Mouse (Mus musculus) T-cell, adult 2 months (primary cell): ENCODE measurements at regions not wholly inside any gene's neighbourhood (a gene's known extent, or its start where the extent isn't known, plus 50 kb on each side); places are given as distances from the start of the nearest gene placed in this dataset.

Experiments
- DNase-seq: peaks from one replicate; pipeline ENCODE4 v3.0.0; 2022; ENCODE audit warnings: low spot score

DNA sequence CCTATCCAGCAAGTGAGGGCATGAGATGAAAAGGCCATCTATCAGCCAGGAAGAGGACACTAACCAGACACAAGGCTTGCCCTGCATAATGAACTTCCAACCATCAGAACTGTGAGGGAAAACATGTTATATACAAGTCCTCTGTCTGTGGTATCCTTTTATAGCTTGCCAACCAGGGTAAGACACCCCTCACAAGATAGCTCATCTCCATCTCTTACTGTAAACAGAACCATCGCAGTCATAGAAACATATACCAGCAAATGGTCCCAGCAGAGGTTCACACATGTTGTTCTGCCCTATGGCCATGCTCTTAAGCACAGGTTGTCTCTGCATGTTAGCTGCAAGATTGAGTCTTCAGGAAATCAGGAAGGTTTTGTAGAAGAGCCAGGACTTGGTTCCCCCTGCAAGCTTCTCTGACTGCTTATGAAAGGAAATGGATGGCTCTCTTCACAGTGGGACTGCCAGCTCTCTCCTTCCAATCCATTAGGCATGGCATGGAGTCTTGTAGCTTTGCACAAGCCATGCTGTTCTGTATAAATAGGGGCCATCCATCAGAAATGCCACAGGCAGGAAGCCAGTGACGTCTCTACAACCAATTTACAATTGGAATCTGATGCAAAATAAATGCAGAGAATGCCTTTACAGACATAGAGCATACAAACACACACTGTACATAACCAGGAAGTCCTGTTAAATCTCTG lies 1514.0 kb upstream of the Lrrc6 start:
- DNase-seq = no peak

DNA sequence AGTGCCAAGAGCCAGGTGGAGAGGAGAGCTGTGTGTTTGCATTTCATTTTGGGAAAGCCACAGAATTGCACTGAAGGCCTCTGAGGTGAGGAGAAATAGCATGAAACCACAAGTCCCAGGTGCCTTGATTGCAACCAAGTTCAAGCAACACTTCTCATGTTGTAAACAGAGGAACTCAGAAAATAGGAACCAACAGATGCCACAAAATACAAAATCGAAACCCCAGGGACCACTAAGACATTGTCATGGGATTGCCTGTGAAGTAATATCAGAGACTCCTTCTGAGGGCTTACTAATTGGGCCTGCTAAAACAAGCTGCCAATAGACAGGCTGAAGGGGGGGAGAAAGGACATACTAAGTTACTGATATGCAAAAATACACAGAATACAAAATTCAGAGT lies 1510.5 kb upstream of the Lrrc6 start:
- no peak for DNase-seq

DNA sequence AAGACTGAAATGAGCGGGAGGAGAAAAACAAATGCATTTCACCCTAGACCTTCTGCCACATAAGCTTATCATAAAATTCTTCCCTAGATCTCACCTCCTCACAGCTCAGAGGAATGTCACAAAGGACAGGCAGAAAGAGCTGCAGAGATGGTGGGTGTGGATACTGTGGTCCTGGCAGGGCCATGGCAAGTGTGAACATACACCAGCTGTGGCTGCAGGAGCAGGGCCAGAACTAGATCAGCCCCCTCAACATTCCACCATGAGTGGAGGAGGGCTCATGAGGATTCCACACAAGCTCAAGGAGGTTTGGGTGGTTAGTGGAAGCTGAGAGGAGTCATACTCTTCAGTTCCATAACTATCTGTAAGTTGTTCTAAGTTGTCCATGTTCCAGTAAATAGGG lies 1509.5 kb upstream of the Lrrc6 start:
- DNase-seq = no peak

GRCm38 (mm10) chr15:68004798-68005197 lies 1504.1 kb upstream of the Lrrc6 start:
- no peak for DNase-seq

DNA sequence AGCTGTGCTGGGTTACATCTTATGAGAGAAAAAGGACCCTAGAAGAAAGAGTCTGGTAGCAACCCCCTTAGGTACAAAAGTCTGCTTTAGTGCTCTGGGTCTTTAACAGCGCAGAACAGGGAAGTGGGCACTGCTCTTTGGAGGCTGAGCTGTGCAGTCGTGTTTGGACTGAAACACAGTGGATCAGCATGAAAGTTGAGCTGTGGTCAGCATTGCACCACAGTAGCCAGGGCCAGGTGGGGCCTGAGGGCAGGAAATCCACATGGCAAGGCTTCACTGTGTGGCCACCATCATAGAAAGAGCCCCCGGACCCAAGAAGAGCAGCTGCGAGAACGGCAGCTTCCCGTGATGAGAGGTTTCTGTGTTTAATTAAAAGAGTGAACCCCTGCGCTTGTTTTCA lies 1495.8 kb upstream of the Lrrc6 start:
- DNase-seq = no peak

GRCm38 (mm10) chr15:67989428-67990272 lies 1488.9 kb upstream of the Lrrc6 start:
- DNase-seq = no peak

GRCm38 (mm10) chr15:67987941-67988340 lies 1487.2 kb upstream of the Lrrc6 start:
- DNase-seq = no peak

- no peak for DNase-seq
Measured at GRCm38 (mm10) chr15:67983253-67983652, 1482.5 kb upstream of the Lrrc6 start.

- DNase-seq = no peak
Measured at GRCm38 (mm10) chr15:67981876-67982275, 1481.2 kb upstream of the Lrrc6 start.

- no peak for DNase-seq
Measured at GRCm38 (mm10) chr15:67979451-67979850, 1478.7 kb upstream of the Lrrc6 start.

- no peak for DNase-seq
Measured at GRCm38 (mm10) chr15:67977210-67977609, 1476.5 kb upstream of the Lrrc6 start.

DNA sequence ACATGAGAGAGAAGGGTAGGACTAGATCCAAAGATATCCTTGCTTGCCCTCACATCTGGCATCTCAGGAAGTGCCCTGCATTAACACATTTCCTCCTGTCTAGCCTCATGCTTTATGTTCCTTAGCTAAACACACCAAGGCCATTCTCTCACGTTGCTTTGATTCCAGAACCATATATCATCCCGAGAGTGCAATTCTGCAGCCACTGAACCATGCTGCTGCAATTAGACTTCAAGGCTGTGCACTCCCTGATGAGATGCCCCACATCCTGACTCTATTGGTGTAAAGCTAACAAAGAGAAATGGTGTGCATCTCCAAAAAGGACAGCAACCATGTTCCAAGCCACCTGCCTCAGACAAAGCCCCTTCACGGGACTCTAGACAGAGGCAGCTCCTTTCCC lies 1471.3 kb upstream of the Lrrc6 start:
- no peak for DNase-seq

- no peak for DNase-seq
Measured at GRCm38 (mm10) chr15:67954216-67954615, 1453.5 kb upstream of the Lrrc6 start.

DNA sequence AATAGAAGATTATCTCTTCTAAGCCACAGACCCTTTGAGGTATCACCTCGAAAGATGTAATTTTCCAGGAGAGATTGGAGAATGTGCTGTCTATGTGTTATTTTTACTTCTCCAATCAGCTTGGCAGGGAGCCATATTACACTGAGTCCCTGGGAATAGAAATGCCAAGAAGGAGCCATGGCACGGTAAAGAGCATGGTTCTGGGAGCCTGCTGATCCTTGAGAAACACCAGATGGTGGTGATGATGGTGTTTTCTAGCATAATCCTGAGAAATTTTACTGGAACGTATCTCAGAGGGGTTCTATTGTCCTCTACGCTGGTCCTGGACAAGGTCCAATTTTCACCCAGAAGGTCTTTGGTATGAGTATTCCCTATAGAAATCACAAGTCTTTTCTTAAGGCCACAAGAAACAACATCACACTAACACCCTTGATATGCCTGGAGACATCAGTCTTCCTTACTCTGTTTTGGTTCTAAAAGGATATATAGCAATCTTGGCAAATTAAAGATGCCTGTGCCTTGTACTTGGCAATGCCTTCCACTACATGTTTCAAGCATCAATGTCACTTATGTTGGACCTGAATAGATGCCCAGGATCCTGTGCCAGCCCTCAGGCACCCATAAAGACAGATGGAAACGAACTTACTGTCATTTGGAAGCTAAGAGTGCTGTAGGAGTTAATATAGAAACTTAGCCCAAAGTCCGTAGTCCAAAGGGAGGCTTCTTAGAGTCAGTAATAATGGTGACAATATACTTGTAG lies 1449.8 kb upstream of the Lrrc6 start:
- no peak for DNase-seq

DNA sequence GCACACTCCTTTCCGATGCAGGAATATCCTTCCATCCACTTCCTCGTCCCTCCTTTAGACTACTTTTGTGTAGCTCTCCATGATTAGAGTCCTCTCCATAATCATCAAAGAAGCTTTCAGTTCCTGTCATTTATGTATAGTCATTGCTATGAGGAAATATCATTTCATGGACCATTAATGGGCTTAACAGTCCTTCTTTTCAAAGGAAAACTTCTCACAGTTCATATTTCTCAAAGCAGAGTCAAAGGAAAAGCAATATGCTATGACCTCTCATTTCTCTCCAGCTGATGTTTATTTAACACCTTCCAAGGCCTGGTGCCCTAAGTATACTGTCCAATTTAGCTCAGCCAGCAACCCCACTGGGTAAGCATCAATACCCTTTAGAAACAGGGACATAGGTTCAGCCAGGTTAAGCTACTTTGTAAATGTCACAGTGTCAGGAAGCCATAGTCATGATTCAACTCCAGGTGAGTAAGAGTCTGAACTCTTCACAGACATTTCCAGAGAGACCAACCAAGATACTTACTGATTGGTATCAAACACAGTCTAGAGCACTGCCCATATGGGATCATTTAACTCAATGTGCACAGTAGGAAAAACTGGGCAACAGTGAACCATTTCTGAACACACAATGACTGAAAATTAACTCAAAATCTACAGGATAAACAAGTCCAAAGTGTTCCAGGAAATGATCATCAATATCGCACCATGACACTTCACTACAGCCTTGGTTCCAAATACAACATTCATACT lies 1443.8 kb upstream of the Lrrc6 start:
- no peak for DNase-seq

- DNase-seq = no peak
Measured at GRCm38 (mm10) chr15:67943046-67943445, 1442.3 kb upstream of the Lrrc6 start.

DNA sequence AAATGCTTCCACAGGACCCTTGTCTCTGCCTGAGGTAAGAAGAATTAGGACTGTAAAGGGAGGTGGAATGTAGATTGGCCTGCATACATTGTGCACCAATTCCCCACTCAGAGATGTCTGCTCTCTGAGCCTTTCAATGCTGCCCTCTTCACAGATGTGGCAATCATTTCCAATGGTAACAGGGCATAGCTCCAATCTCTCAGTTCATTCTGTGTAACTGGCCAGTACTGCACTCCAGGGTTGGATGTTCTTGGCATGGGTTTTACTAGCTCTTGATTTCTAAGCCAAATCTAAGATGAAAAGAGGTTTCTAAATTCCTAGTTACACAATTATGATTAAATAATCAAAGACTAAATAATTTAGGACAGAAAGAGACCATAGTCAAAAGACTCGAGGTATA lies 1439.8 kb upstream of the Lrrc6 start:
- DNase-seq = no peak

GRCm38 (mm10) chr15:67924885-67925284 lies 1424.2 kb upstream of the Lrrc6 start:
- DNase-seq = no peak

DNA sequence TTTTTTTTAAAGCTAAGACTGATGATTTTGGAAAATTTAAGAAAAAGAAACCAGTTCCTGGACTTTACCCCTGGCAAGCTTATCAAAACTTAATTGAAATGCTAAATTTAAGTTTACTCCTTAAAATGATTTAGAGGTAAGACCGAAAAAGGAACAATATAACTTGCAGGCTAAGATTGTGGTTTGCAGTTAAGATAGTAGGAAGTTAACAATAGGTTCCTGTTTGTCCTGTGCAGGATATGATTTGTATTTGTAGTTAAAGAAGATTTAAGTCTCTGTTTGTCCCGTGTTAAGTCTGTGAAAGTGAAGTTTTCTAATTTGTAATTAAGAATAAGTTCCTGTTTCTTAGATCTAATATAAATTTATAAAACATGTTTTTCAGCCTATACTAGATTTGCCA lies 1406.3 kb upstream of the Lrrc6 start:
- DNase-seq = no peak

GRCm38 (mm10) chr15:67905279-67905678 lies 1404.6 kb upstream of the Lrrc6 start:
- DNase-seq = no peak

- DNase-seq = no peak
Measured at GRCm38 (mm10) chr15:67904646-67905045, 1403.9 kb upstream of the Lrrc6 start.

GRCm38 (mm10) chr15:67902982-67903381 lies 1402.3 kb upstream of the Lrrc6 start:
- no peak for DNase-seq
